Mouse (Mus musculus) CH12.LX (cell line): ENCODE measurements around the gene Dhx34. TPM values are rescaled to one million over a fixed set of nuclear protein-coding genes. Genes with fewer than 3 reads are reported as not detected.

ENCODE experiments used
- DNase-seq: peaks from one replicate; pipeline ENCODE4 v3.0.0-alpha.2; 2013; ENCODE audit errors: extremely low read depth
- H3K27ac ChIP-seq: 2 replicates; pipeline ENCODE4 v1.5.1; 2012; ENCODE audit warnings: low read depth, mild to moderate bottlenecking, control low read depth, moderate library complexity; ENCODE audit not compliant: insufficient read depth
- H3K27me3 ChIP-seq: replicated peaks from 2 replicates; pipeline ENCODE3; 2012; ENCODE audit warnings: inconsistent platforms
- H3K36me3 ChIP-seq, 2 experiments: replicated peaks in 1 of 2; 2 replicates each; pipeline versions ENCODE3 to v1.6.1; 2012; ENCODE audit warnings: inconsistent platforms in 1 of 2, low read length in 1 of 2, mild to moderate bottlenecking in 1 of 2, mixed read lengths in 1 of 2, moderate library complexity in 1 of 2; ENCODE audit not compliant: control insufficient read depth in 1 of 2, insufficient read depth in 1 of 2
- H3K4me1 ChIP-seq, 2 experiments: 2 replicates each; pipeline ENCODE4 v1.6.1; 2012; ENCODE audit warnings: inconsistent platforms in 1 of 2, moderate library complexity in 1 of 2; ENCODE audit not compliant: insufficient read depth in 2 of 2, control insufficient read depth in 1 of 2
- H3K4me2 ChIP-seq: 2 replicates; pipeline ENCODE4 v1.6.1; 2012; ENCODE audit warnings: low read depth, mild to moderate bottlenecking, control low read depth; ENCODE audit not compliant: poor library complexity, insufficient read depth, severe bottlenecking
- H3K4me3 ChIP-seq, 3 experiments: fragments of 150-350 bp in 1 of 3; sonication (generic) in 1 of 3; replicated peaks in 1 of 3; 2 replicates each; pipeline versions ENCODE3 to v1.5.1; 2011 to 2012; ENCODE audit warnings: low read depth in 2 of 3, low read length in 2 of 3, mild to moderate bottlenecking in 2 of 3, moderate library complexity in 2 of 3, control low read depth in 1 of 3, improper control_type of control experiment in 1 of 3, inconsistent platforms in 1 of 3, mixed read lengths in 1 of 3; ENCODE audit not compliant: poor library complexity in 1 of 3
- H3K79me2 ChIP-seq: replicated peaks from 2 replicates; pipeline ENCODE4 v1.6.1; 2012; ENCODE audit warnings: mild to moderate bottlenecking, moderate library complexity; ENCODE audit not compliant: control insufficient read depth, poor library complexity, insufficient read depth, severe bottlenecking; ENCODE audit errors: extremely low read depth
- H3K9ac ChIP-seq: 2 replicates; pipeline ENCODE4 v1.6.1; 2012; ENCODE audit warnings: low read depth, mild to moderate bottlenecking, control low read depth, moderate library complexity; ENCODE audit not compliant: insufficient read depth
- H3K9me3 ChIP-seq: replicated peaks from 2 replicates; pipeline ENCODE3; 2012; ENCODE audit warnings: low read length, inconsistent platforms, mixed read lengths
- BHLHE40 ChIP-seq: IDR thresholded peaks from 2 replicates; pipeline ENCODE4 v1.6.1; 2011; ENCODE audit warnings: mild to moderate bottlenecking, low read depth, low read length, improper control_type of control experiment
- CHD2 ChIP-seq: IDR thresholded peaks from 2 replicates; pipeline ENCODE4 v1.6.1; 2011; ENCODE audit warnings: low read length, improper control_type of control experiment
- E2F4 ChIP-seq: IDR thresholded peaks from 2 replicates; pipeline ENCODE4 v1.6.1; 2011; ENCODE audit warnings: low read depth, low read length, improper control_type of control experiment; ENCODE audit not compliant: insufficient replicate concordance
- ELF1 ChIP-seq: IDR thresholded peaks from 2 replicates; pipeline ENCODE4 v1.6.1; 2014; ENCODE audit warnings: low read depth, mild to moderate bottlenecking, inconsistent platforms, low read length, improper control_type of control experiment
- ETS1 ChIP-seq: conservative IDR thresholded peaks from 2 replicates; pipeline ENCODE4 v1.6.1; 2012; ENCODE audit warnings: low read depth, mild to moderate bottlenecking, inconsistent platforms, low read length, improper control_type of control experiment, moderate library complexity
- GABPA ChIP-seq: IDR thresholded peaks from 2 replicates; pipeline ENCODE4 v1.6.1; 2012; ENCODE audit warnings: low read depth, low read length, improper control_type of control experiment, inconsistent platforms; ENCODE audit not compliant: insufficient replicate concordance
- IRF4 ChIP-seq: IDR thresholded peaks from 2 replicates; pipeline ENCODE4 v1.6.1; 2014; ENCODE audit warnings: low read depth, mild to moderate bottlenecking, inconsistent platforms, low read length, improper control_type of control experiment
- JUN ChIP-seq: IDR thresholded peaks from 2 replicates; pipeline ENCODE4 v1.6.1; 2011; ENCODE audit warnings: low read depth, mild to moderate bottlenecking, low read length, improper control_type of control experiment, moderate library complexity; ENCODE audit not compliant: insufficient read depth
- KAT2A ChIP-seq: IDR thresholded peaks from 2 replicates; pipeline ENCODE4 v1.6.1; 2012; ENCODE audit warnings: low read length, improper control_type of control experiment, inconsistent platforms; ENCODE audit not compliant: insufficient replicate concordance
- MAFK ChIP-seq: IDR thresholded peaks from 2 replicates; pipeline ENCODE4 v1.6.1; 2011; ENCODE audit warnings: low read length, improper control_type of control experiment; ENCODE audit not compliant: insufficient replicate concordance
- MAZ ChIP-seq: IDR thresholded peaks from 2 replicates; pipeline ENCODE4 v1.6.1; 2012; ENCODE audit warnings: low read depth, mild to moderate bottlenecking, inconsistent platforms, low read length, improper control_type of control experiment, moderate library complexity
- MXI1 ChIP-seq: IDR thresholded peaks from 2 replicates; pipeline ENCODE4 v1.6.1; 2011; ENCODE audit warnings: mild to moderate bottlenecking, low read depth, low read length, improper control_type of control experiment
- MYC ChIP-seq: IDR thresholded peaks from 2 replicates; pipeline ENCODE4 v1.6.1; 2011; ENCODE audit warnings: low read depth, mild to moderate bottlenecking, improper control_type of control experiment, low read length
- NELFE ChIP-seq: IDR thresholded peaks from 2 replicates; pipeline ENCODE4 v1.6.1; 2011; ENCODE audit warnings: low read depth, low read length, improper control_type of control experiment
- NRF1 ChIP-seq: IDR thresholded peaks from 2 replicates; pipeline ENCODE4 v1.6.1; 2014; ENCODE audit warnings: low read depth, mild to moderate bottlenecking, inconsistent platforms, low read length, improper control_type of control experiment, moderate library complexity
- PAX5 ChIP-seq: IDR thresholded peaks from 2 replicates; pipeline ENCODE4 v1.6.1; 2012; ENCODE audit warnings: low read length, inconsistent platforms, mixed read lengths
- POLR2A ChIP-seq: IDR thresholded peaks from 2 replicates; pipeline ENCODE4 v1.6.1; 2011; ENCODE audit warnings: low read depth, mild to moderate bottlenecking, improper control_type of control experiment, low read length
- RAD21 ChIP-seq: IDR thresholded peaks from 2 replicates; pipeline ENCODE4 v1.6.1; 2011; ENCODE audit warnings: low read depth, mild to moderate bottlenecking, low read length, improper control_type of control experiment, moderate library complexity
- RCOR1 ChIP-seq: conservative IDR thresholded peaks from 2 replicates; pipeline ENCODE4 v1.6.1; 2012; ENCODE audit warnings: low read depth, mild to moderate bottlenecking, inconsistent platforms, low read length, improper control_type of control experiment
- SIN3A ChIP-seq: IDR thresholded peaks from 2 replicates; pipeline ENCODE4 v1.6.1; 2012; ENCODE audit warnings: low read length, improper control_type of control experiment, inconsistent platforms
- TBP ChIP-seq: conservative IDR thresholded peaks from 2 replicates; pipeline ENCODE4 v1.6.1; 2011; ENCODE audit warnings: low read depth, low read length, improper control_type of control experiment
- TCF12 ChIP-seq: IDR thresholded peaks from 2 replicates; pipeline ENCODE4 v1.6.1; 2014; ENCODE audit warnings: low read depth, mild to moderate bottlenecking, inconsistent platforms, low read length, improper control_type of control experiment
- UBTF ChIP-seq: IDR thresholded peaks from 2 replicates; pipeline ENCODE4 v1.6.1; 2012; ENCODE audit warnings: low read depth, mild to moderate bottlenecking, inconsistent platforms, low read length, improper control_type of control experiment, moderate library complexity
- ZC3H11A ChIP-seq: IDR thresholded peaks from 2 replicates; pipeline ENCODE4 v1.6.1; 2012; ENCODE audit warnings: low read depth, mild to moderate bottlenecking, inconsistent platforms, low read length, improper control_type of control experiment
- ZKSCAN1 ChIP-seq: IDR thresholded peaks from 2 replicates; pipeline ENCODE4 v1.6.1; 2012; ENCODE audit warnings: low read depth, inconsistent platforms, low read length, improper control_type of control experiment, borderline replicate concordance
- ZMIZ1 ChIP-seq: IDR thresholded peaks from 2 replicates; pipeline ENCODE4 v1.6.1; 2012; ENCODE audit warnings: low read depth, mild to moderate bottlenecking, inconsistent platforms, low read length, improper control_type of control experiment
- dilution Hi-C: fragments of 300-500 bp; cut with MboI; formaldehyde crosslinking; loops from 2 replicates; pipeline ENCODE4 v1.14.3; 2020; ENCODE audit warnings: low sequenced_read_pairs; ENCODE audit not compliant: extremely low pct_unique_long_range_greater_than_20kb, extremely low pct_ligation_motif_present
- in situ Hi-C: fragments of 300-500 bp; cut with MboI; formaldehyde crosslinking; loops from 3 replicates; pipeline ENCODE4 v1.14.3; 2019; ENCODE audit warnings: low sequenced_read_pairs, low pct_ligation_motif_present, low pct_unique_long_range_greater_than_20kb, mixed read lengths
- polyA plus RNA-seq: library from polyadenylated mRNA; unstranded; fragments of >175 nt; gene quantifications from 2 replicates; pipeline ENCODE4 v1.2.1, GENCODE M21; 2012; ENCODE audit warnings: low read depth; ENCODE audit not compliant: insufficient read length
- total RNA-seq, 2 experiments: library from RNA; depleted of rRNA; stranded (reverse); fragments of 300-350 nt in 1 of 2; fragments of >200 nt in 1 of 2; gene quantifications; 2 replicates each; pipeline ENCODE4 v1.2.3; 2012 to 2014

Dhx34 gene
- total and polyA plus RNA-seq, 3 experiments = 8.8 to 18.0 (median 15.2) TPM

GRCm38 (mm10) chr7:16242198-16242597 lies 20.4 kb upstream of the Dhx34 start:
- H3K27ac ChIP-seq = no peak overlapping the region
- H3K4me1 ChIP-seq = peaks cover 14 to 38% of the 10 kb centered on the region in 2 experiments
- in situ Hi-C loops (no loop called here), dilution Hi-C loops (no loop called here)
- H3K79me2 ChIP-seq = no peaks in the 10 kb centered on the region
- H3K9ac ChIP-seq = no peak overlapping the region
- DNase-seq = no peak
- H3K36me3 ChIP-seq = no peaks in the 10 kb centered on the region
- TF ChIP-seq NRF1 = no peak
- no peak for TF ChIP-seq ZMIZ1
- TF ChIP-seq ELF1 = no peak
- no peak for TF ChIP-seq MXI1
- no peak for TF ChIP-seq JUN
- no peak for TF ChIP-seq ZKSCAN1
- no peak for TF ChIP-seq SIN3A
- TF ChIP-seq MYC = no peak
- TF ChIP-seq BHLHE40 = no peak
- TF ChIP-seq GABPA = no peak
- TF ChIP-seq CHD2 = no peak
- TF ChIP-seq POLR2A = no peak
- TF ChIP-seq IRF4 = no peak
- no peak for TF ChIP-seq RAD21
- no peak for TF ChIP-seq KAT2A
- no peak for TF ChIP-seq NELFE
- TF ChIP-seq ZC3H11A = no peak
- no peak overlapping the region for H3K4me2 ChIP-seq
- no peaks in the 10 kb centered on the region for H3K27me3 ChIP-seq
- H3K9me3 ChIP-seq = no peaks in the 10 kb centered on the region
- H3K4me3 ChIP-seq = no peak overlapping the region

GRCm38 (mm10) chr7:16241787-16242186 lies 19.9 kb upstream of the Dhx34 start:
- H3K27ac ChIP-seq = no peak overlapping the region

More at GRCm38 (mm10) chr7:16241787-16242186, 19.9 kb upstream of the Dhx34 start:
- Histone ChIP-seq H3K9me3 (no peaks in the 10 kb centered on the region), H3K4me2 (no peak overlapping the region), H3K36me3 (no peaks in the 10 kb centered on the region), H3K79me2 (no peaks in the 10 kb centered on the region), H3K4me3 (no peak overlapping the region), H3K4me1 (peaks cover 14 to 38% of the 10 kb centered on the region in 2 experiments), H3K9ac (no peak overlapping the region), H3K27me3 (no peaks in the 10 kb centered on the region)
- TF ChIP-seq NELFE (no peak), TBP (no peak), MAFK (no peak), POLR2A (no peak), ELF1 (no peak), RCOR1 (no peak), NRF1 (no peak), TCF12 (no peak), ZC3H11A (no peak), KAT2A (no peak), PAX5 (no peak), MYC (no peak), E2F4 (no peak), ETS1 (no peak), RAD21 (no peak), JUN (no peak), UBTF (no peak), CHD2 (no peak), MAZ (no peak)
- in situ Hi-C loops (no loop called here), dilution Hi-C loops (no loop called here)
- no peak for DNase-seq
